Mouse (Mus musculus): ENCODE measurements around the gene Tmem198. TPM values are rescaled to one million over a fixed set of nuclear protein-coding genes. Genes with fewer than 3 reads are reported as not detected.

The Tmem198 gene
- polyA plus RNA-seq, 1 experiment, result 0.78 TPM

DNA sequence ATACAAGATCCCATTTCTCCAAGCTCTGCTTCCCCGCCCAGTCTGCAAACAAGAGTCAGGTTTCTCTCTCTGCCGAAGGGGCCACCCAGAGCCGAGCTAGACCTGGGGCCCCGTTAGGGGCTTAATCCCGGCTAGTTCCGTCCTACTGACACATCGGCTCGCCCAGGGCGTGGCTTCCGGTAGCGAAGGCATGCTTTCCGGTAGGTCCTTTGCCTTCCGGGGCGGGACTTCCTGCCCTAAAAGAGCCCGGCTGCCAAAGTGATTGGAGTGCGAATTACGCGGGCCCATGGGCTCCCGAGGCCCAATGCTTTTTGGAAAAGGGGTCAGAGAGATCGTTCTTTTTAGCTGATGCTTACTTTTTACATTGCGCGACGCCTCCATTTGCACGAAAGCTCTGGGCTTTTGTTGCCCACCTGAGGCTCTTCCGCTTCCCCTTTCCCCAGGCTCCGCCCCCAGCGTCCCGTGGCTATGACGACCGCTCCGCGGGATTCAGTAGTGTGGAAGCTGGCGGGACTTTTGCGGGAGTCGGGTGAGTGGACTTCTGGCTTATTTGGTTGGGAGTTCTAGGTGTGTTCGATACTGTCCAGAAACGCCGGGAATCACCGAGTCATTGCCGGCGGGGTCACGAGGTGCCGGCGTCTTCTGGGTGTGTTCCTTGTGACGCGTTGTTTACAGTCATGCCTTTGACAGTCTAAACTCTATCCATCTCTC, 42.1 kb downstream of the Tmem198 start, which contains the start of gene Stk11ip:
Gene Stk11ip (plus strand): TSS at position 209 of the 711 bp plus-strand sequence.
- peak; percentile 34 for TF ChIP-seq POLR2AphosphoS2 (IDR thresholded peaks at IDR 0.05; ENCODE audit: insufficient read length, low read depth)
- peak; percentile 50 for TF ChIP-seq POLR2A (IDR thresholded peaks at IDR 0.05; ENCODE audit: insufficient read length, low read depth)
- TF ChIP-seq USF1 (IDR thresholded peaks at IDR 0.05; ENCODE audit: low read depth), result peak; percentile 40
- TF ChIP-seq MYOG (IDR thresholded peaks at IDR 0.05; ENCODE audit: control insufficient read depth in 1 of 3, insufficient read depth in 1 of 3, insufficient read length in 2 of 3, low read depth in 2 of 3), result no peak
- no peak for TF ChIP-seq MYOD1 (IDR thresholded peaks at IDR 0.05; ENCODE audit: control insufficient read depth in 1 of 3, insufficient read length in 2 of 3, low read depth in 2 of 3)
- peak; percentile 18 for TF ChIP-seq E2F4 (IDR thresholded peaks at IDR 0.05; ENCODE audit: insufficient read depth)
- Histone ChIP-seq H3ac (ENCODE audit: control insufficient read depth, insufficient read length) (peak within 1 kb of the TSS; percentile 8), H3K4me2 (ENCODE audit: low read depth) (peak within 1 kb of the TSS; percentile 89), H3K79me2 (ENCODE audit: control insufficient read depth, insufficient read depth) (peaks cover 4% of the 10 kb centered on the region), H3K36me3 (ENCODE audit: control insufficient read depth, insufficient read depth) (no peaks in the 10 kb centered on the region), H3K4me3 (peak within 1 kb of the TSS; percentile 60), H3K27me3 (ENCODE audit: control insufficient read depth, insufficient read depth, insufficient read length) (no peaks in the 10 kb centered on the region)

DNA sequence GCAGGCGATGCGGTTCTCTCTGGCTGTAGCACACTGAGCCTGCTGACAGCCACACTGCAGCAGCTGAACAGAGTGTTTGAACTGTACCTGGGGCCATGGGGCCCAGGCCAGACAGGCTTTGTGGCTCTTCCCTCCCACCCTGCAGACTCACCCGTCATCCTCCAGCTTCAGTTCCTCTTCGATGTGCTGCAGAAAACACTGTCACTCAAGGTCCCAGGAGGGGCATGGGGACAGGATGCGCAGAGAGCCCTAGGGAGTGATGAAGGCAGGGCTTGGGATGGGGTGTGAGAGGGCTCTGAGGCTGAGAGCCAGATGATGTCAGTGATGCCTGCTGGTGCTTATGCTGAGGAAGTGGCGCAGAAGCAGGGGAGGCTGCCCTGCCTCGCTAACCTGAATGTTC, 45.3 kb downstream of the Tmem198 start:
- H3K4me2 ChIP-seq (ENCODE audit: low read depth), result no peak overlapping the region
- no peak overlapping the region for H3K4me3 ChIP-seq
- H3K79me2 ChIP-seq (ENCODE audit: control insufficient read depth, insufficient read depth), result peaks cover 4% of the 10 kb centered on the region
- no peak overlapping the region for H3ac ChIP-seq (ENCODE audit: control insufficient read depth, insufficient read length)
- no peaks in the 10 kb centered on the region for H3K27me3 ChIP-seq (ENCODE audit: control insufficient read depth, insufficient read depth, insufficient read length)
- TF ChIP-seq TCF3 (IDR thresholded peaks at IDR 0.05; ENCODE audit: insufficient read length, low read depth) (no peak), POLR2A (IDR thresholded peaks at IDR 0.05; ENCODE audit: insufficient read length, low read depth) (no peak), POLR2AphosphoS2 (IDR thresholded peaks at IDR 0.05; ENCODE audit: insufficient read length, low read depth) (no peak), E2F4 (IDR thresholded peaks at IDR 0.05; ENCODE audit: insufficient read depth) (no peak), TCF12 (IDR thresholded peaks at IDR 0.05; ENCODE audit: insufficient read depth, poor library complexity, severe bottlenecking) (no peak), MYOD1 (IDR thresholded peaks at IDR 0.05; ENCODE audit: control insufficient read depth in 1 of 3, insufficient read length in 2 of 3, low read depth in 2 of 3) (no peak), MAX (IDR thresholded peaks at IDR 0.05; ENCODE audit: low read depth) (no peak), CEBPB (IDR thresholded peaks at IDR 0.05; ENCODE audit: insufficient read depth, poor library complexity, severe bottlenecking) (no peak), REST (IDR thresholded peaks at IDR 0.05; ENCODE audit: insufficient read depth, insufficient read length) (no peak), MYOG (IDR thresholded peaks at IDR 0.05; ENCODE audit: control insufficient read depth in 1 of 3, insufficient read depth in 1 of 3, insufficient read length in 2 of 3, low read depth in 2 of 3) (no peak), USF1 (IDR thresholded peaks at IDR 0.05; ENCODE audit: low read depth) (no peak), SRF (IDR thresholded peaks at IDR 0.05; ENCODE audit: control insufficient read depth, insufficient read length, low read depth) (no peak)
- no peaks in the 10 kb centered on the region for H3K36me3 ChIP-seq (ENCODE audit: control insufficient read depth, insufficient read depth)

DNA sequence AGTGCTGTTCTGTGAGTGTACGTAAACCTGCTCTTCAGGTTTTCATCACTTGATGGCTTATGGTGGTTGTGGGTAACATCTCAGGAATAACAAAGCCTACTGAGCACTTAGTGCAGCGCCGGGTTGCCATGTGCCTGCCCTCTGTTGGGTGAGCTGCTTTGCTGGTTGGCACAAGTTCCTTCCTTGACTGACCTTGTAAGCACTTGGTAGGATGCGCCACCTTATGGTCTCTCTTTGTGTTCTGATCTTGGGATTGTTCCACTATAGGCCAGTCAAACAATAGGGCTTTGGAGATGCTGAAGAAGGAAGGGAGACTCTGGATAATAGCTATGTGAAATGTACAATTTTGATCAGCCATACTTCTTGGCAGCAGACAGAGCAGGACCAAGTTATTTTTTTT, 51.2 kb downstream of the Tmem198 start:
- no peaks in the 10 kb centered on the region for H3K36me3 ChIP-seq (ENCODE audit: control insufficient read depth, insufficient read depth)
- H3K4me3 ChIP-seq, result no peak overlapping the region
- no peak overlapping the region for H3K4me2 ChIP-seq (ENCODE audit: low read depth)
- H3ac ChIP-seq (ENCODE audit: control insufficient read depth, insufficient read length), result no peak overlapping the region
- H3K27me3 ChIP-seq (ENCODE audit: control insufficient read depth, insufficient read depth, insufficient read length), result no peaks in the 10 kb centered on the region
- no peaks in the 10 kb centered on the region for H3K79me2 ChIP-seq (ENCODE audit: control insufficient read depth, insufficient read depth)
- TF ChIP-seq E2F4 (IDR thresholded peaks at IDR 0.05; ENCODE audit: insufficient read depth) (no peak), POLR2AphosphoS2 (IDR thresholded peaks at IDR 0.05; ENCODE audit: insufficient read length, low read depth) (no peak), POLR2A (IDR thresholded peaks at IDR 0.05; ENCODE audit: insufficient read length, low read depth) (no peak), CEBPB (IDR thresholded peaks at IDR 0.05; ENCODE audit: insufficient read depth, poor library complexity, severe bottlenecking) (no peak), TCF12 (IDR thresholded peaks at IDR 0.05; ENCODE audit: insufficient read depth, poor library complexity, severe bottlenecking) (no peak), MAX (IDR thresholded peaks at IDR 0.05; ENCODE audit: low read depth) (no peak), TCF3 (IDR thresholded peaks at IDR 0.05; ENCODE audit: insufficient read length, low read depth) (no peak), SRF (IDR thresholded peaks at IDR 0.05; ENCODE audit: control insufficient read depth, insufficient read length, low read depth) (no peak), REST (IDR thresholded peaks at IDR 0.05; ENCODE audit: insufficient read depth, insufficient read length) (no peak), USF1 (IDR thresholded peaks at IDR 0.05; ENCODE audit: low read depth) (no peak), MYOD1 (IDR thresholded peaks at IDR 0.05; ENCODE audit: control insufficient read depth in 1 of 3, insufficient read length in 2 of 3, low read depth in 2 of 3) (no peak), MYOG (IDR thresholded peaks at IDR 0.05; ENCODE audit: control insufficient read depth in 1 of 3, insufficient read depth in 1 of 3, insufficient read length in 2 of 3, low read depth in 2 of 3) (no peak)

DNA sequence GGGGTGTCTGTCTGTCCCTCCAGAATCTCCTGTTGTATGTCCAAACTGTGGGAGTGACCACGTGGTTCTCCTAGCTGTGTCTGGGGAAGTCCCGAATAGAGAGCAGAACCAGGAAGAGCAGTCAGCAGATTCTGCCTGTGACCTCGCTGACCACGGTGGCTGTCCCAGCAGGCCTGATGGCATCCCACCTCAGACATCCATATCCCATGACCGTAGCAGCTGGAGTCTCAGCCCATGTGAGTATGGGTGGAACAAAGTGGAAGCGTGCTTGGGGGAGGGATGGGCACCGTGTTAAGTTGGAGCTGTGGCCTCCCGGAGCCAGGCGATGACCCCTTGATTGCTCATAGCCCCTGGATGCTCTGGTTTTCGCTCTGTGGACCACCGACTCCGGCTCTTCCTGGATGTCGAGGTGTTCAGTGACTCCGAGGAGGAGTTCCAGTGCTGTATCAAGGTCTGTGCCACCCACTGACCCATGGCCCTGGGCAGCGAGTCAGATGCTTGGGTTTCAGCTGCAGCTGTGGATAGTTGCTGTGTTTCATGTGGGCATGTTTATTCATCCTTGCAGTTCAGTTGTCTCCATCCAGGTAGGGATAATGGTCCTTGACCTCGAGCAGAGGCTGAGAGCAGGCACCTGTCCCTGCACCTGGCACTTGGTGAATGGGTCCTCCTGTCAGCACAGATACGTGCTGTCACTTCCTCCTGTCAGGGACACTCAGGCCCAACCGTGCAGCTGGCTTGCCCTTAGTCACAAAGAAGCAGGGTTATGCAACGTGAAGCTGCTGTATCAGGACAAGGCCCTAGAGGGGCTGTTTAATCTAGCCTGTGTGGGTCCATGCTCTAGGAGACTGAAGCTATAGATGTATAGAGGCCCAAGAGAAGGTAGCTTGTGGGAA, 53.2 kb downstream of the Tmem198 start:
- Histone ChIP-seq H3K4me2 (ENCODE audit: low read depth) (peak overlapping the region; percentile 44), H3K27me3 (ENCODE audit: control insufficient read depth, insufficient read depth, insufficient read length) (no peaks in the 10 kb centered on the region), H3ac (ENCODE audit: control insufficient read depth, insufficient read length) (no peak overlapping the region), H3K36me3 (ENCODE audit: control insufficient read depth, insufficient read depth) (no peaks in the 10 kb centered on the region), H3K79me2 (ENCODE audit: control insufficient read depth, insufficient read depth) (no peaks in the 10 kb centered on the region), H3K4me3 (peak overlapping the region; percentile 5)
- TF ChIP-seq MAX (IDR thresholded peaks at IDR 0.05; ENCODE audit: low read depth), result no peak
- peak; percentile 52 for TF ChIP-seq TCF12 (IDR thresholded peaks at IDR 0.05; ENCODE audit: insufficient read depth, poor library complexity, severe bottlenecking)
- peak; percentile 14 for TF ChIP-seq POLR2AphosphoS2 (IDR thresholded peaks at IDR 0.05; ENCODE audit: insufficient read length, low read depth)
- TF ChIP-seq MYOG (IDR thresholded peaks at IDR 0.05; ENCODE audit: control insufficient read depth in 1 of 3, insufficient read depth in 1 of 3, insufficient read length in 2 of 3, low read depth in 2 of 3), result peak; percentile 67 to 89 (median 70)
- no peak for TF ChIP-seq E2F4 (IDR thresholded peaks at IDR 0.05; ENCODE audit: insufficient read depth)
- TF ChIP-seq SRF (IDR thresholded peaks at IDR 0.05; ENCODE audit: control insufficient read depth, insufficient read length, low read depth), result no peak
- peak; percentile 0 for TF ChIP-seq USF1 (IDR thresholded peaks at IDR 0.05; ENCODE audit: low read depth)
- peak; percentile 56 to 96 (median 79) for TF ChIP-seq MYOD1 (IDR thresholded peaks at IDR 0.05; ENCODE audit: control insufficient read depth in 1 of 3, insufficient read length in 2 of 3, low read depth in 2 of 3)
- peak; percentile 25 for TF ChIP-seq POLR2A (IDR thresholded peaks at IDR 0.05; ENCODE audit: insufficient read length, low read depth)
